Mouse (Mus musculus) brain, embryonic 14.5 days (tissue): ENCODE measurements around the gene Gm44973. TPM values are rescaled to one million over a fixed set of nuclear protein-coding genes. Genes with fewer than 3 reads are reported as not detected.

Experiments
- DNase-seq: peaks from one replicate; pipeline ENCODE4 v3.0.0-alpha.2; 2011; ENCODE audit warnings: low read depth
- CTCF ChIP-seq: fragments of 200-500 bp; IDR thresholded peaks from 2 replicates; pipeline ENCODE4 v1.5.1; 2012; ENCODE audit warnings: inconsistent platforms, mild to moderate bottlenecking, moderate library complexity, borderline replicate concordance; ENCODE audit not compliant: insufficient read depth, insufficient read length; ENCODE audit errors: extremely low read depth
- POLR2A ChIP-seq: fragments of 200-500 bp; IDR thresholded peaks from 2 replicates; pipeline ENCODE4 v1.6.1; 2012; ENCODE audit warnings: mild to moderate bottlenecking, inconsistent platforms, borderline replicate concordance; ENCODE audit not compliant: poor library complexity, insufficient read depth, insufficient read length, severe bottlenecking; ENCODE audit errors: extremely low read depth
- polyA plus RNA-seq: library from polyadenylated mRNA; depleted of rRNA; stranded (reverse); fragments of >200 nt; gene quantifications from 2 replicates; pipeline ENCODE4 v1.2.3, GENCODE M21; 2012

The Gm44973 gene
- polyA plus RNA-seq, 1 experiment, result not detected

DNA sequence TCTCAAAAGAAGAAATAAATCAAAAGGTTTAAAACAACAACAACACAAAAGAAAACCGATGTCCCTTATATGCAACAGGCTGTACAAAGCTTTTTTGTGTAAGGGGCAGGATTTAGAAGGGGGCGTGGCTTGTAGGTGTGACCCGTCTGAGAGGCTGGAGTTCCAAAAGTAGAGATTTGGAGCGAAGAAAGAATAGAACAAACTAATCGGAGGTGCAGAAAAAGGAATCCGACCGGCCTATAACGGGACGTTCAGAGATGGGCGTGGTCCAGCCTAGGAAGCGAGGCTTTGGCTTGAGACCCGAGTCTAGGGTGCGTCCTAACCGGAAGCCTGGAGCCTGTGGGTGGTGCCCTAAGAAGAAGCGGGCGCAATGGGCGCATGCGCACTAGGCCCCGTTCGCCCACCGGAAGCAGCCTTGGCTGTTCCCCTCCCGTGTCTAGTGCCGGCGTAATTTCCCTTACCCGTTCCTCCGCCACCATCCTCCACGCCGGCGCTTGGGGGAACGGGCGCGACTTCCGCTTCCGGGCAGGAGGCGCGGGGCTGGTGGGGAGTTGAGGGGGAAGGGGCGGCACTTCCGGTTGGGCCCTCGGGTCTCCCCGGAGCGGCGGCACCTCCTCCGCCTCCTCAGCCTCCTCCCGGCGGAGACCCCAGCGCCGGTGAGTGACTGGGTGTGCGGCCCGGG is 4.8 kb downstream of the Gm44973 start, which contains the start of the genes Zfp865 and Ccdc106:
TSS of gene Zfp865 (plus strand) at position 377 of the 682 bp plus-strand sequence.
TSS of gene Ccdc106 (plus strand) at position 554 of the 682 bp plus-strand sequence.
- DNase-seq, result peak; percentile 100
- TF ChIP-seq POLR2A, result peak; percentile 56
- no peak for TF ChIP-seq CTCF

DNA sequence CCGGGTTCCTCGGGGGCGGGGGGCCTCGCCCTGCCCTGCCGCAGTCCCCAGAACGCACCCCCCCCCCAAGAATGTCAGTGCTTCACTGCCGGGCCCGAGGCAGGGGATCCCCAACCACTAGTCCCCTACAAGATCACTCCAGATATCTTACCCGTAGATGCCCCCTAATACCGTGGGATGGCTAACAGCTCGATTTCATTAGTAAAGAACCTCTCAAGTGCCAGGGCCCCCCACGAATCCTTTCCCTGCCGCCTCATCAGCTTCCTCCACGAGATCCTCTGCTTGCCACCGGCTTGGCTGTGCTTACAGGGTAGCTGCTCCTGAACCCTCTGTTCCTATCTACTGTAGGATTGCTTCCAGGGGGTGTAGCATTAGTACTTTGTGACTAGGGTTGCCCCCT is 5.4 kb downstream of the Gm44973 start:
- TF ChIP-seq CTCF (no peak), POLR2A (no peak)
- DNase-seq, result no peak

- no peak for TF ChIP-seq POLR2A
- DNase-seq, result no peak
Observed at GRCm38 (mm10) chr7:5021197-5021596, 5.9 kb downstream of the Gm44973 start.

GRCm38 (mm10) chr7:5029543-5029942 is 14.2 kb downstream of the Gm44973 start:
- no peak for TF ChIP-seq CTCF
- no peak for TF ChIP-seq POLR2A
- DNase-seq, result no peak

DNA sequence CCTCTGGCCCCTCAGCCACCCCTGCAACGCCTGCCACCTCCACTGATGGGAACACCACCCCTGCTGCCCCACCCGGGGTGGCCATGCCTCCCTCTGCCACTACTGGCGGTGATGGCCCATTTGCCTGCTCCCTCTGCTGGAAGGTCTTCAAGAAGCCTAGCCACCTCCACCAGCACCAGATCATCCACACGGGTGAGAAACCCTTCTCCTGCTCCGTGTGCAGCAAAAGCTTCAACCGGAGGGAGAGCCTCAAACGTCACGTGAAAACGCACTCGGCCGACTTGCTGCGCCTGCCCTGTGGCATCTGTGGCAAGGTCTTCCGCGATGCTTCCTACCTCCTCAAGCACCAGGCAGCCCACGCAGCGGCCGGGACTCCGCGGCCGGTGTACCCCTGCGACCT is 14.7 kb downstream of the Gm44973 start:
- no peak for TF ChIP-seq CTCF
- no peak for TF ChIP-seq POLR2A
- DNase-seq, result no peak

DNA sequence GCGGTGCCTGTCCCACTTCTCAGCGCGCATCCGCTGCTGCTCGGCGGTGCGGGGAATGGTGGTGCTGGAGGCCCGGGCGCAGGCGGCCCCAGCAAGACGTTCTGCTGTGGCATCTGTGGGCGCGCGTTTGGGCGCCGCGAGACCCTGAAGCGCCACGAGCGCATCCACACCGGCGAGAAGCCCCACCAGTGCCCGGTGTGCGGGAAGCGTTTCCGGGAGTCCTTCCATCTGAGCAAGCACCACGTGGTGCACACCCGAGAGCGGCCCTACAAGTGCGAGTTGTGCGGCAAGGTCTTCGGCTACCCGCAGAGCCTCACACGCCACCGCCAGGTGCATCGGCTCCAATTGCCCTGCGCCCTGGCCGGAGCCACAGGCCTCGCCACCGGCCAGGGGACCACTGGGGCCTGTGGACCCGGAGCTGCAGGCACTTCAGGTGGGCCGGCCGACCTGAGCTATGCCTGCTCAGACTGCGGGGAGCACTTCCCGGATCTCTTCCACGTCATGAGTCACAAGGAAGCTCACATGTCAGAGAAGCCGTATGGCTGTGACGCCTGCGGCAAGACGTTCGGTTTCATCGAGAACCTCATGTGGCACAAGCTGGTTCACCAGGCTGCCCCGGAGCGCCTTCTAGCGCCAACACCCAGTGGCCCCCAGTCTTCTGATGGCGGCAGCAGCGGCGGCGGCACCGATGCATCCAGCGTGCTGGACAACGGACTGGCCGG is 15.4 kb downstream of the Gm44973 start:
- no peak for DNase-seq
- no peak for TF ChIP-seq POLR2A
- TF ChIP-seq CTCF, result no peak

DNA sequence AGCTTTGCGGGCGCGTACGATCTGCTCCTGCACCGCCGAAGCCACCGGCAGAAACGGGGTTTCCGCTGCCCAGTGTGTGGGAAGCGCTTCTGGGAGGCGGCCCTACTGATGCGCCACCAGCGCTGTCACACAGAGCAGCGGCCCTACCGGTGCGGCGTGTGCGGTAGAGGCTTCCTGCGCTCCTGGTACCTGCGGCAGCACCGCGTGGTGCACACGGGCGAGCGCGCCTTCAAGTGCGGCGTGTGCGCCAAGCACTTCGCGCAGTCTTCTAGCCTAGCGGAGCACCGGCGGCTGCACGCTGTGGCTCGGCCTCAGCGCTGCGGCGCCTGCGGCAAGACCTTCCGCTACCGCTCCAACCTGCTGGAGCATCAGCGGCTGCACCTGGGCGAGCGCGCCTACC is 16.2 kb downstream of the Gm44973 start:
- no peak for DNase-seq
- TF ChIP-seq CTCF, result no peak
- no peak for TF ChIP-seq POLR2A

- DNase-seq, result no peak
- TF ChIP-seq CTCF (no peak), POLR2A (no peak)
Observed at GRCm38 (mm10) chr7:5033818-5034217, 18.5 kb downstream of the Gm44973 start, which contains the start of gene 4632433K11Rik. Gene 4632433K11Rik, plus strand, starts transcription at chr7:5034118.

- TF ChIP-seq CTCF (no peak), POLR2A (no peak)
- no peak for DNase-seq
Observed at GRCm38 (mm10) chr7:5035628-5036027, 20.3 kb downstream of the Gm44973 start.

DNA sequence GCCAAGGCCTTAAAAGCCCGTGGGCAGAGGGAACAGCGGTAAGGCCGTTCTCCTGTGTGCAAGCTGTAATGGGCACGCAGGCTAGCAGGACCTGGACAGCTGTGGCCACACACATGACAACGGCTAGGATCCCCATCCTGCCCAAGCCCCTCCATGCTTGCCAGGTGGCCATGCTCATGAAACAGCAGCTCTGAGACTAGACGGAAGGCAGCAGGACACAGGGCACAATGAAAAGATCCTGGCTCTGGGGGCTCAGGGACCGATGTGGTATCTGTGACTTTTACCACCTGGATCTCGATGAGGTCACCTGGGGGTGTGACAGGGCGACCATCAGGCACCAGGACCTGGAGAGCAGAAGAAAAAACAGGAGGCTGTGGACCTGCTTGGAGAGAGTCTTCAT is 20.8 kb downstream of the Gm44973 start:
- DNase-seq, result no peak
- no peak for TF ChIP-seq POLR2A
- TF ChIP-seq CTCF, result no peak

GRCm38 (mm10) chr7:5037026-5037425 is 21.7 kb downstream of the Gm44973 start:
- no peak for TF ChIP-seq POLR2A
- TF ChIP-seq CTCF, result no peak
- no peak for DNase-seq

- DNase-seq, result no peak
- TF ChIP-seq POLR2A (no peak), CTCF (no peak)
Observed at GRCm38 (mm10) chr7:5037467-5037866, 22.2 kb downstream of the Gm44973 start.
